Mouse (Mus musculus): ENCODE data around the gene Ypel4. TPM values are rescaled to one million over a fixed set of nuclear protein-coding genes. Genes with fewer than 3 reads are reported as not detected.

The Ypel4 gene
- polyA plus RNA-seq, 1 experiment from 2014 or later: 6.8 TPM

- no peak overlapping the region for H3K4me3 ChIP-seq
- H3K4me1 ChIP-seq: peaks cover 15% of the 10 kb centered on the region
- no peaks in the 10 kb centered on the region for H3K27me3 ChIP-seq (ENCODE audit: insufficient read depth, poor library complexity, severe bottlenecking)
- no peak overlapping the region for H3K27ac ChIP-seq
- WGBS: 62% methylated on average over 3 of the region's 3 CpGs
- H3K36me3 ChIP-seq: no peaks in the 10 kb centered on the region
- DNase-seq (ENCODE audit: low spot score): no peak
- H3K9me3 ChIP-seq: no peaks in the 10 kb centered on the region
Observed at GRCm38 (mm10) chr2:84777706-84778105, 43.8 kb downstream of the Ypel4 start.

- Histone ChIP-seq H3K4me3 (no peak overlapping the region), H3K36me3 (no peaks in the 10 kb centered on the region), H3K27me3 (ENCODE audit: insufficient read depth, poor library complexity, severe bottlenecking) (no peaks in the 10 kb centered on the region), H3K27ac (no peak overlapping the region), H3K4me1 (peaks cover 16% of the 10 kb centered on the region), H3K9me3 (no peaks in the 10 kb centered on the region)
- 49% methylated on average over 6 of the region's 6 CpGs for WGBS
- DNase-seq (ENCODE audit: low spot score): no peak
Observed at GRCm38 (mm10) chr2:84779210-84779609, 45.4 kb downstream of the Ypel4 start.

- H3K27ac ChIP-seq: no peak overlapping the region
- no peaks in the 10 kb centered on the region for H3K27me3 ChIP-seq (ENCODE audit: insufficient read depth, poor library complexity, severe bottlenecking)
- no peaks in the 10 kb centered on the region for H3K36me3 ChIP-seq
- peaks cover 26% of the 10 kb centered on the region; the same call in 1 of the 2 replicates for H3K4me1 ChIP-seq
- 60% methylated on average over 1 of the region's 1 CpGs for WGBS
- DNase-seq (ENCODE audit: low spot score): no peak
- H3K4me3 ChIP-seq: no peak overlapping the region
- no peaks in the 10 kb centered on the region for H3K9me3 ChIP-seq
Observed at GRCm38 (mm10) chr2:84783315-84783714, 49.5 kb downstream of the Ypel4 start.

GRCm38 (mm10) chr2:84783840-84784566, 50.1 kb downstream of the Ypel4 start:
- Histone ChIP-seq H3K27me3 (ENCODE audit: insufficient read depth, poor library complexity, severe bottlenecking) (no peaks in the 10 kb centered on the region), H3K4me1 (peaks cover 29% of the 10 kb centered on the region), H3K27ac (peak overlapping the region; percentile 52; the same call in 1 of the 2 replicates), H3K9me3 (no peaks in the 10 kb centered on the region), H3K36me3 (no peaks in the 10 kb centered on the region), H3K4me3 (no peak overlapping the region)
- no peak for DNase-seq (ENCODE audit: low spot score)
- WGBS: 50% methylated on average over 3 of the region's 3 CpGs

MicroRNAs encoded within 50 kb of the gene (microRNA counts, 519-probe panel; counts per million panel counts)
- microRNA mmu-miR-130a: 8,976 counts per million, percentile 94 among the panel's probes with 10 or more counts

Small RNA genes lying within 50 kb of the gene (microRNA-seq; reads per million reads assigned to microRNA genes)
- 19,865 reads per million, percentile 97 among the genes with 10 or more reads in this experiment for gene Mir130a

Other genes starting within 250 kb of the Ypel4 start
- gene Ctnnd1, start 83.3 kb upstream of the Ypel4 start, polyA plus RNA-seq (2016; fragmentation: Nextera tagmentation; extraction: Ambion mirVana): 65.2 and 91.5 TPM in 2 replicates
- 0.21 and 0.29 TPM in 2 replicates for gene Btbd18, start 75.0 kb upstream of the Ypel4 start, polyA plus RNA-seq (2016; fragmentation: Nextera tagmentation; extraction: Ambion mirVana)
- gene Selenoh, start 63.3 kb upstream of the Ypel4 start, polyA plus RNA-seq (2016; fragmentation: Nextera tagmentation; extraction: Ambion mirVana): 347 and 370 TPM in 2 replicates
- not detected in 2 replicates for gene Gm28635, start 56.0 kb upstream of the Ypel4 start, polyA plus RNA-seq (2016; fragmentation: Nextera tagmentation; extraction: Ambion mirVana)
- 30.8 and 39.9 TPM in 2 replicates for gene Med19, start 55.7 kb upstream of the Ypel4 start, polyA plus RNA-seq (2016; fragmentation: Nextera tagmentation; extraction: Ambion mirVana)
- gene Tmx2, start 54.9 kb upstream of the Ypel4 start, polyA plus RNA-seq (2016; fragmentation: Nextera tagmentation; extraction: Ambion mirVana): 172 and 182 TPM in 2 replicates
- gene Zdhhc5, start 18.9 kb upstream of the Ypel4 start, polyA plus RNA-seq (2016; fragmentation: Nextera tagmentation; extraction: Ambion mirVana): 33.3 and 33.4 TPM in 2 replicates
- 30.0 and 42.1 TPM in 2 replicates for gene Clp1, start 6.7 kb upstream of the Ypel4 start, polyA plus RNA-seq (2016; fragmentation: Nextera tagmentation; extraction: Ambion mirVana)
- gene Gm19426, start 9.6 kb downstream of the Ypel4 start, polyA plus RNA-seq (2016; fragmentation: Nextera tagmentation; extraction: Ambion mirVana): 6.9 and 7.3 TPM in 2 replicates
- gene Serping1, start 41.4 kb downstream of the Ypel4 start, polyA plus RNA-seq (2016; fragmentation: Nextera tagmentation; extraction: Ambion mirVana): 22.0 and 28.5 TPM in 2 replicates
- 51.3 and 65.3 TPM in 2 replicates for gene Ube2l6, start 64.8 kb downstream of the Ypel4 start, polyA plus RNA-seq (2016; fragmentation: Nextera tagmentation; extraction: Ambion mirVana)
- gene Smtnl1, start 88.6 kb downstream of the Ypel4 start, polyA plus RNA-seq (2016; fragmentation: Nextera tagmentation; extraction: Ambion mirVana): 0.18 and 0.19 TPM in 2 replicates
- 82.9 and 92.9 TPM in 2 replicates for gene Timm10, start 92.9 kb downstream of the Ypel4 start, polyA plus RNA-seq (2016; fragmentation: Nextera tagmentation; extraction: Ambion mirVana)
- gene Slc43a1, start 104.8 kb downstream of the Ypel4 start, polyA plus RNA-seq (2016; fragmentation: Nextera tagmentation; extraction: Ambion mirVana): 38.9 and 41.0 TPM in 2 replicates
- 0.33 and 0.88 TPM in 2 replicates for gene Rtn4rl2, start 152.7 kb downstream of the Ypel4 start, polyA plus RNA-seq (2016; fragmentation: Nextera tagmentation; extraction: Ambion mirVana)
- gene Slc43a3, start 202.5 kb downstream of the Ypel4 start, polyA plus RNA-seq (2016; fragmentation: Nextera tagmentation; extraction: Ambion mirVana): 48.4 and 50.9 TPM in 2 replicates
- gene Prg2, start 246.4 kb downstream of the Ypel4 start, polyA plus RNA-seq (2016; fragmentation: Nextera tagmentation; extraction: Ambion mirVana): 0.64 TPM in 1 of 2 replicates, not detected in the other

Measured in heart, embryonic 10.5 days (tissue).